Mouse (Mus musculus) yolk sac, embryonic 10.5 days (tissue): ENCODE results near the gene Arhgap19.

Experiments used
- DNase-seq: peaks from one replicate; pipeline ENCODE4 v3.0.0-alpha.2; 2017; ENCODE audit warnings: low spot score

Arhgap19 gene

GRCm38 (mm10) chr19:41801742-41802369 lies at the start of gene Arhgap19:
Arhgap19 (minus strand) TSS chr19:41802047.
- peak; percentile 92 for DNase-seq

GRCm38 (mm10) chr19:41850719-41851543 lies 49.1 kb upstream of the Arhgap19 start:
- DNase-seq: no peak

GRCm38 (mm10) chr19:41850021-41850718 lies 48.3 kb upstream of the Arhgap19 start:
- no peak for DNase-seq

GRCm38 (mm10) chr19:41847992-41848851 lies 46.4 kb upstream of the Arhgap19 start, which contains the start of gene Frat2:
Frat2 (minus strand) TSS chr19:41848132.
- DNase-seq: peak; percentile 92

- DNase-seq: peak; percentile 16
Measured at GRCm38 (mm10) chr19:41847614-41847991, 45.8 kb upstream of the Arhgap19 start.

GRCm38 (mm10) chr19:41847091-41847581 lies 45.3 kb upstream of the Arhgap19 start:
- peak; percentile 50 for DNase-seq

GRCm38 (mm10) chr19:41846366-41847090 lies 44.7 kb upstream of the Arhgap19 start:
- DNase-seq: no peak

GRCm38 (mm10) chr19:41844345-41844744 lies 42.5 kb upstream of the Arhgap19 start:
- DNase-seq: no peak

GRCm38 (mm10) chr19:41842706-41843105 lies 40.9 kb upstream of the Arhgap19 start:
- DNase-seq: no peak

- DNase-seq: no peak
Measured at GRCm38 (mm10) chr19:41842196-41842595, 40.3 kb upstream of the Arhgap19 start.

- DNase-seq: no peak
Measured at GRCm38 (mm10) chr19:41841105-41841750, 39.4 kb upstream of the Arhgap19 start.

- no peak for DNase-seq
Measured at GRCm38 (mm10) chr19:41839685-41840084, 37.8 kb upstream of the Arhgap19 start.

GRCm38 (mm10) chr19:41838808-41839207 lies 37.0 kb upstream of the Arhgap19 start:
- peak; percentile 49 for DNase-seq

GRCm38 (mm10) chr19:41837917-41838261 lies 36.0 kb upstream of the Arhgap19 start:
- no peak for DNase-seq

- DNase-seq: no peak
Measured at GRCm38 (mm10) chr19:41837194-41837916, 35.5 kb upstream of the Arhgap19 start.

GRCm38 (mm10) chr19:41836719-41837118 lies 34.9 kb upstream of the Arhgap19 start:
- DNase-seq: no peak

- peak; percentile 58 for DNase-seq
Measured at GRCm38 (mm10) chr19:41835816-41836215, 34.0 kb upstream of the Arhgap19 start.

- no peak for DNase-seq
Measured at GRCm38 (mm10) chr19:41835407-41835806, 33.6 kb upstream of the Arhgap19 start.

- no peak for DNase-seq
Measured at GRCm38 (mm10) chr19:41832501-41833201, 30.8 kb upstream of the Arhgap19 start.
